Mouse (Mus musculus): ENCODE measurements around the gene Vash2.
A peak's percentile ranks its signal among the peaks of the same experiment; 100 is the strongest.
"Not testable (repeated sequence)": the region's sequence is repeated elsewhere in the genome, so short reads cannot be mapped to it uniquely, and the experiment has no call there.

The Vash2 gene

GRCm38 (mm10) chr1:190979100-190979563 is at the start of gene Vash2:
TSS of gene Vash2 (minus strand) at chr1:190979296.
- DNase-seq (ENCODE audit: low read depth in 2 of 2, low spot score in 2 of 2), result peak in 1 of 2 experiments; percentile 2

GRCm38 (mm10) chr1:191026021-191026713 is 47.1 kb upstream of the Vash2 start, which contains the start of gene Flvcr1:
TSS of gene Flvcr1 (minus strand) at chr1:191026158.
- peak; percentile 97 to 98 for DNase-seq (ENCODE audit: low read depth in 2 of 2, low spot score in 2 of 2)

- no peak for DNase-seq (ENCODE audit: low read depth in 2 of 2, low spot score in 2 of 2)
Observed at GRCm38 (mm10) chr1:191025016-191026012, 46.2 kb upstream of the Vash2 start.

- not testable (repeated sequence) for DNase-seq (ENCODE audit: low read depth in 2 of 2, low spot score in 2 of 2)
Observed at GRCm38 (mm10) chr1:191023806-191024205, 44.7 kb upstream of the Vash2 start.

- DNase-seq (ENCODE audit: low read depth in 2 of 2, low spot score in 2 of 2), result no peak
Observed at GRCm38 (mm10) chr1:191023140-191023539, 44.0 kb upstream of the Vash2 start.

- no peak for DNase-seq (ENCODE audit: low read depth in 2 of 2, low spot score in 2 of 2)
Observed at GRCm38 (mm10) chr1:191021016-191021415, 41.9 kb upstream of the Vash2 start.

GRCm38 (mm10) chr1:191020217-191020924 is 41.3 kb upstream of the Vash2 start:
- DNase-seq (ENCODE audit: low read depth in 2 of 2, low spot score in 2 of 2), result no peak

- no peak for DNase-seq (ENCODE audit: low read depth in 2 of 2, low spot score in 2 of 2)
Observed at GRCm38 (mm10) chr1:191019803-191020202, 40.7 kb upstream of the Vash2 start.

- DNase-seq (ENCODE audit: low read depth in 2 of 2, low spot score in 2 of 2), result no peak
Observed at GRCm38 (mm10) chr1:191014271-191014670, 35.2 kb upstream of the Vash2 start.

GRCm38 (mm10) chr1:191008707-191009106 is 29.6 kb upstream of the Vash2 start:
- DNase-seq (ENCODE audit: low read depth in 2 of 2, low spot score in 2 of 2), result no peak

- DNase-seq (ENCODE audit: low read depth in 2 of 2, low spot score in 2 of 2), result no peak
Observed at GRCm38 (mm10) chr1:191002201-191002600, 23.1 kb upstream of the Vash2 start.

- DNase-seq (ENCODE audit: low read depth in 2 of 2, low spot score in 2 of 2), result no peak
Observed at GRCm38 (mm10) chr1:191000686-191001085, 21.6 kb upstream of the Vash2 start.

GRCm38 (mm10) chr1:190998027-190998426 is 18.9 kb upstream of the Vash2 start:
- DNase-seq (ENCODE audit: low read depth in 2 of 2, low spot score in 2 of 2), result no peak

- no peak for DNase-seq (ENCODE audit: low read depth in 2 of 2, low spot score in 2 of 2)
Observed at GRCm38 (mm10) chr1:190996346-190996877, 17.3 kb upstream of the Vash2 start.

- DNase-seq (ENCODE audit: low read depth in 2 of 2, low spot score in 2 of 2), result no peak
Observed at GRCm38 (mm10) chr1:190995548-190995947, 16.5 kb upstream of the Vash2 start.

GRCm38 (mm10) chr1:190989437-190990082 is 10.5 kb upstream of the Vash2 start:
- no peak for DNase-seq (ENCODE audit: low read depth in 2 of 2, low spot score in 2 of 2)

- no peak for DNase-seq (ENCODE audit: low read depth in 2 of 2, low spot score in 2 of 2)
Observed at GRCm38 (mm10) chr1:190981412-190981811, 2.3 kb upstream of the Vash2 start.

- no peak for DNase-seq (ENCODE audit: low read depth in 2 of 2, low spot score in 2 of 2)
Observed at GRCm38 (mm10) chr1:190980470-190980869, 1.4 kb upstream of the Vash2 start.

GRCm38 (mm10) chr1:190978511-190979073 is 504 bp downstream of the Vash2 start:
- peak in 1 of 2 experiments; percentile 1 for DNase-seq (ENCODE audit: low read depth in 2 of 2, low spot score in 2 of 2)

GRCm38 (mm10) chr1:190978001-190978400 is 1.1 kb downstream of the Vash2 start:
- DNase-seq (ENCODE audit: low read depth in 2 of 2, low spot score in 2 of 2), result no peak

Measured in CD8-positive naive resting alpha-beta T cell, adult 2 months (primary cell).